Comparison of ENCODE assay signal across 10 mouse cellular contexts in the genomic region with DNA sequence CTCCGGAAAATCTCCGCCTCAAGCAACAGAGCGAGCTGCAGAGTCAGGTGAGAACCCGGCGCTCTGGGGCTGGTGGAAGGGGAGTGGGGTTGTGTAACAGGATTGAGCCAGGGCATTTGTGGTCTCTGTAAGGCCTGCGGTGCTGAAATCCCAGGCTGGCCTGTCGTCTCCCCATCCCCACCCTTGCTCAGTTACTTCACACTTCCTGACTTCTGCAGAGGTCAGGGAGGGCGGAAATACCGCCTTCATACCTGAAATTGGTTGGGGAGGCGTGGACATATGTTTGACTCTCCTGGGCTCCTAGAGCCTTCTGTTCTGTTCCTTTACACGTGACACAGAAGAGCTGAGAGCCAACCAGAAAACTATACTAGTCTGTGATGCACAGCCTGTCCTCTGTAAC. TPM values are rescaled to one million over a fixed set of nuclear protein-coding genes. Genes with fewer than 3 reads are reported as not detected.
A peak's percentile ranks its signal among the peaks of the same experiment; 100 is the strongest.
DNase-seq lines count a peak whose midpoint lies in the region; ATAC-seq lines count a peak whose summit lies in the region.
"Had no signal": no experiment of that assay in that cellular context is flagged by ENCODE, and none has a peak within 500 bp of the region (broad histone marks: within the 10 kb centered on the region; RNA-seq: fewer than 3 reads in every experiment).

No protein-coding gene starts in this region.

- H3K27ac ChIP-seq in hindbrain, embryonic 11.5 days (ENCODE audit: low read depth, low read length), result 0 out of 2 replicates have a peak overlapping the region, but pooled peaks have one; percentile 0
- H3K27ac ChIP-seq in hindbrain, embryonic 14.5 days, result no peak overlapping the region
- H3K27ac ChIP-seq in midbrain, embryonic 14.5 days (replicated peaks; ENCODE audit: low read depth, low read length), result no peak overlapping the region

- H3K9me3 ChIP-seq in hindbrain, embryonic 11.5 days (ENCODE audit: control insufficient read depth, low read length), result no peaks in the 10 kb centered on the region
- no peaks in the 10 kb centered on the region for H3K9me3 ChIP-seq in hindbrain, embryonic 14.5 days (ENCODE audit: control insufficient read depth, low read length)
- H3K9me3 ChIP-seq in midbrain, embryonic 14.5 days (ENCODE audit: control insufficient read depth, low read length), result no peaks in the 10 kb centered on the region

- DNase-seq in hindbrain, embryonic 11.5 days (ENCODE audit: low spot score), result no peak
- no peak for DNase-seq in hindbrain, embryonic 14.5 days (ENCODE audit: low spot score)
- peak; percentile 60 for DNase-seq in ZHBTc4 (ENCODE audit: low read depth, low spot score)
- DNase-seq in midbrain, embryonic 14.5 days, result no peak
- no peak for DNase-seq in testis, postnatal 14 days (ENCODE audit: low spot score)
- DNase-seq in kidney, adult 9 months, result no peak
- DNase-seq: cerebellum, adult 8-10 months; heart, adult 18-20 months had no signal

- no peaks in the 10 kb centered on the region for H3K36me3 ChIP-seq in hindbrain, embryonic 11.5 days (ENCODE audit: control insufficient read depth, insufficient read depth, low read length)
- H3K36me3 ChIP-seq in hindbrain, embryonic 14.5 days (replicated peaks; ENCODE audit: control insufficient read depth, insufficient read depth), result peaks cover 75% of the 10 kb centered on the region
- H3K36me3 ChIP-seq in midbrain, embryonic 14.5 days (ENCODE audit: control insufficient read depth, insufficient read depth, low read length), result peaks cover 51% of the 10 kb centered on the region

- no peaks in the 10 kb centered on the region for H3K27me3 ChIP-seq in hindbrain, embryonic 11.5 days (ENCODE audit: control insufficient read depth, insufficient read depth, low read length)
- H3K27me3 ChIP-seq in hindbrain, embryonic 14.5 days (ENCODE audit: control insufficient read depth, insufficient read depth, low read length), result no peaks in the 10 kb centered on the region
- H3K27me3 ChIP-seq in midbrain, embryonic 14.5 days (ENCODE audit: control insufficient read depth, insufficient read depth, low read length), result no peaks in the 10 kb centered on the region

- ATAC-seq in hindbrain, embryonic 11.5 days (ENCODE audit: low FRiP score), result no peak
- no peak for ATAC-seq in hindbrain, embryonic 14.5 days (ENCODE audit: low FRiP score)
- peak; percentile 25 to 66; a peak in 1 of 4 replicates for ATAC-seq in hematopoietic stem cell, adult 5-6 weeks (replicated peaks in 1 of 2; ENCODE audit: insufficient read depth in 1 of 2, low FRiP score in 2 of 2, low TSS enrichment in 1 of 2, low read depth in 1 of 2, poor library complexity in 2 of 2, severe bottlenecking in 2 of 2)
- no peak for ATAC-seq in midbrain, embryonic 14.5 days (ENCODE audit: low FRiP score, low TSS enrichment)

- H3K4me1 ChIP-seq in hindbrain, embryonic 11.5 days (replicated peaks; ENCODE audit: control insufficient read depth, insufficient read depth, low read length), result peaks cover 34% of the 10 kb centered on the region
- H3K4me1 ChIP-seq in hindbrain, embryonic 14.5 days (replicated peaks; ENCODE audit: control insufficient read depth, insufficient read depth, low read length), result peaks cover 58% of the 10 kb centered on the region
- peaks cover 52% of the 10 kb centered on the region for H3K4me1 ChIP-seq in midbrain, embryonic 14.5 days (ENCODE audit: control insufficient read depth, insufficient read depth, low read length)

- no peak overlapping the region for H3K4me3 ChIP-seq in hindbrain, embryonic 11.5 days (ENCODE audit: low read depth, low read length)
- H3K4me3 ChIP-seq in hindbrain, embryonic 14.5 days (replicated peaks; ENCODE audit: low read length), result no peak overlapping the region
- no peak overlapping the region for H3K4me3 ChIP-seq in midbrain, embryonic 14.5 days (replicated peaks; ENCODE audit: low read depth, low read length)

- no peak overlapping the region for H3K4me2 ChIP-seq in hindbrain, embryonic 11.5 days (replicated peaks; ENCODE audit: low read depth, low read length)
- H3K4me2 ChIP-seq in hindbrain, embryonic 14.5 days (replicated peaks), result no peak overlapping the region
- H3K4me2 ChIP-seq in midbrain, embryonic 14.5 days (ENCODE audit: low read length), result no peak overlapping the region

- whole genome bisulfite sequencing in hindbrain, embryonic 11.5 days, result 76% methylated on average over 11 of the region's 11 CpGs
- WGBS in hindbrain, embryonic 14.5 days, result 82% methylated on average over 11 of the region's 11 CpGs
- WGBS in midbrain, embryonic 14.5 days, result 69% methylated on average over 11 of the region's 11 CpGs

- H3K9ac ChIP-seq in hindbrain, embryonic 11.5 days (ENCODE audit: low read depth, low read length), result no peak overlapping the region
- H3K9ac ChIP-seq in hindbrain, embryonic 14.5 days, result no peak overlapping the region
- 0 out of 2 replicates have a peak overlapping the region, but pooled peaks have one; percentile 12 for H3K9ac ChIP-seq in midbrain, embryonic 14.5 days (replicated peaks; ENCODE audit: low read length)

RNA-seq across cellular contexts. Expression of gene Lasp1, which starts 16.9 kb away (rescaled TPM):
- polyA plus RNA-seq in hindbrain, embryonic 11.5 days (2014; fragmentation: Nextera tagmentation; extraction: Ambion mirVana), result 45.8 and 61.1 TPM in 2 replicates
- polyA plus RNA-seq in hindbrain, embryonic 14.5 days (2014; fragmentation: Nextera tagmentation; extraction: Ambion mirVana), result 110 and 126 TPM in 2 replicates
- 220 and 229 TPM in 2 replicates for total RNA-seq in hematopoietic stem cell, adult 5-6 weeks (2017)
- polyA plus RNA-seq in midbrain, embryonic 14.5 days (2014; fragmentation: Nextera tagmentation; extraction: Ambion mirVana), result 114 and 138 TPM in 2 replicates

RNA-seq across cellular contexts. Expression of gene B230217C12Rik, which starts 24.8 kb away (rescaled TPM):
- polyA plus RNA-seq in hindbrain, embryonic 11.5 days (2014; fragmentation: Nextera tagmentation; extraction: Ambion mirVana), result 15.1 TPM in 2 replicates
- 38.2 and 38.8 TPM in 2 replicates for polyA plus RNA-seq in hindbrain, embryonic 14.5 days (2014; fragmentation: Nextera tagmentation; extraction: Ambion mirVana)
- total RNA-seq in hematopoietic stem cell, adult 5-6 weeks (2017), result 0.81 and 1.5 TPM in 2 replicates
- 32.4 and 36.5 TPM in 2 replicates for polyA plus RNA-seq in midbrain, embryonic 14.5 days (2014; fragmentation: Nextera tagmentation; extraction: Ambion mirVana)

RNA-seq across cellular contexts. Expression of gene Rpl23, which starts 33.5 kb away (rescaled TPM):
- polyA plus RNA-seq in hindbrain, embryonic 11.5 days (2014; fragmentation: Nextera tagmentation; extraction: Ambion mirVana), result 437 and 458 TPM in 2 replicates
- 324 and 419 TPM in 2 replicates for polyA plus RNA-seq in hindbrain, embryonic 14.5 days (2014; fragmentation: Nextera tagmentation; extraction: Ambion mirVana)
- total RNA-seq in hematopoietic stem cell, adult 5-6 weeks (2017), result 1,424 and 2,771 TPM in 2 replicates
- polyA plus RNA-seq in midbrain, embryonic 14.5 days (2014; fragmentation: Nextera tagmentation; extraction: Ambion mirVana), result 363 and 413 TPM in 2 replicates

RNA-seq across cellular contexts. Expression of gene 1700001P01Rik, which starts 40.0 kb away (rescaled TPM):
- 0.39 and 0.60 TPM in 2 replicates for polyA plus RNA-seq in hindbrain, embryonic 11.5 days (2014; fragmentation: Nextera tagmentation; extraction: Ambion mirVana)
- 0.68 TPM in 1 of 2 replicates, not detected in the other for polyA plus RNA-seq in hindbrain, embryonic 14.5 days (2014; fragmentation: Nextera tagmentation; extraction: Ambion mirVana)
- total RNA-seq in hematopoietic stem cell, adult 5-6 weeks (2017), result 0.69 TPM in 1 of 2 replicates, not detected in the other
- polyA plus RNA-seq in midbrain, embryonic 14.5 days (2014; fragmentation: Nextera tagmentation; extraction: Ambion mirVana), result not detected in 2 replicates
- total RNA-seq: adrenal gland, adult 18-20 months; heart, adult 18-20 months had no signal

RNA-seq across cellular contexts. Expression of gene Cwc25, which starts 49.4 kb away (rescaled TPM):
- polyA plus RNA-seq in hindbrain, embryonic 11.5 days (2014; fragmentation: Nextera tagmentation; extraction: Ambion mirVana), result 13.1 and 17.0 TPM in 2 replicates
- polyA plus RNA-seq in hindbrain, embryonic 14.5 days (2014; fragmentation: Nextera tagmentation; extraction: Ambion mirVana), result 8.1 and 11.2 TPM in 2 replicates
- 18.8 and 23.3 TPM in 2 replicates for total RNA-seq in hematopoietic stem cell, adult 5-6 weeks (2017)
- polyA plus RNA-seq in midbrain, embryonic 14.5 days (2014; fragmentation: Nextera tagmentation; extraction: Ambion mirVana), result 10.9 and 13.2 TPM in 2 replicates

Comparison
In these comparisons a context has a peak if more than half of its experiments do, and no peak if none do; other contexts are left out.
1. ATAC-seq: peak in hematopoietic stem cell, adult 5-6 weeks (2 of 2); none in hindbrain, embryonic 11.5 days (single experiment), hindbrain, embryonic 14.5 days (single experiment) and midbrain, embryonic 14.5 days (single experiment).